Mouse (Mus musculus) right cerebral cortex, adult 2 months (tissue): ENCODE measurements at regions not wholly inside any gene's neighbourhood (a gene's known extent, or its start where the extent isn't known, plus 50 kb on each side); places are given as distances from the start of the nearest gene placed in this dataset.
"Not testable (repeated sequence)": the region's sequence is repeated elsewhere in the genome, so short reads cannot be mapped to it uniquely, and the experiment has no call there.

Source experiments
- DNase-seq, 2 experiments: peaks; one replicate each; pipeline ENCODE4 v3.0.0; 2021 to 2022; ENCODE audit warnings: low spot score in 2 of 2

- no peak for DNase-seq
Observed at GRCm38 (mm10) chr8:112427721-112428389, 142.0 kb upstream of the Cntnap4 start.

- no peak for DNase-seq
Observed at GRCm38 (mm10) chr8:112411968-112412367, 157.9 kb upstream of the Cntnap4 start.

- DNase-seq: peak; percentile 12 to 29
Observed at GRCm38 (mm10) chr8:112411213-112411612, 158.6 kb upstream of the Cntnap4 start.

- no peak for DNase-seq
Observed at GRCm38 (mm10) chr8:112408211-112408735, 161.6 kb upstream of the Cntnap4 start.

- DNase-seq: no peak
Observed at GRCm38 (mm10) chr8:112404087-112404486, 165.8 kb upstream of the Cntnap4 start.

- DNase-seq: no peak
Observed at GRCm38 (mm10) chr8:112397438-112397837, 172.4 kb upstream of the Cntnap4 start.

- DNase-seq: no peak
Observed at GRCm38 (mm10) chr8:112390108-112390507, 179.7 kb upstream of the Cntnap4 start.

GRCm38 (mm10) chr8:112348323-112348722, 221.5 kb upstream of the Cntnap4 start:
- DNase-seq: peak in 1 of 2 experiments; percentile 26

- DNase-seq: no peak
Observed at GRCm38 (mm10) chr8:112333171-112333570, 236.7 kb upstream of the Cntnap4 start.

- DNase-seq: no peak
Observed at GRCm38 (mm10) chr8:112332021-112332420, 237.8 kb upstream of the Cntnap4 start.

GRCm38 (mm10) chr8:112309816-112310215, 260.0 kb upstream of the Cntnap4 start:
- no peak for DNase-seq

GRCm38 (mm10) chr8:112308354-112308753, 261.5 kb upstream of the Cntnap4 start:
- no peak for DNase-seq

- no peak for DNase-seq
Observed at GRCm38 (mm10) chr8:112297021-112297420, 272.8 kb upstream of the Cntnap4 start.

- DNase-seq: no peak
Observed at GRCm38 (mm10) chr8:112283316-112283715, 268.5 kb upstream of the Gm6793 start.

GRCm38 (mm10) chr8:112269598-112269997, 254.8 kb upstream of the Gm6793 start:
- DNase-seq: no peak

- no peak for DNase-seq
Observed at GRCm38 (mm10) chr8:112269214-112269566, 254.4 kb upstream of the Gm6793 start.

GRCm38 (mm10) chr8:112268544-112269213, 253.8 kb upstream of the Gm6793 start:
- DNase-seq: peak; percentile 12 to 31

- DNase-seq: no peak
Observed at GRCm38 (mm10) chr8:112257922-112258475, 243.2 kb upstream of the Gm6793 start.

- DNase-seq: no peak
Observed at GRCm38 (mm10) chr8:112257311-112257894, 242.6 kb upstream of the Gm6793 start.

- DNase-seq: not testable (repeated sequence)
Observed at GRCm38 (mm10) chr8:112246629-112247028, 231.8 kb upstream of the Gm6793 start.

GRCm38 (mm10) chr8:112238681-112239080, 223.8 kb upstream of the Gm6793 start:
- peak; percentile 21 to 34 for DNase-seq

GRCm38 (mm10) chr8:112236751-112237150, 221.9 kb upstream of the Gm6793 start:
- DNase-seq: not testable (repeated sequence)
